Mouse (Mus musculus) lung, postnatal 0 days (tissue): ENCODE measurements at regions not wholly inside any gene's neighbourhood (a gene's known extent, or its start where the extent isn't known, plus 50 kb on each side); places are given as distances from the start of the nearest gene placed in this dataset.
A peak's percentile ranks its signal among the peaks of the same experiment; 100 is the strongest.

ENCODE experiments used
- CTCF ChIP-seq: IDR thresholded peaks from 2 replicates; pipeline ENCODE4 v1.5.1; 2016; ENCODE audit warnings: antibody characterized with exemption, mild to moderate bottlenecking
- EP300 ChIP-seq: IDR thresholded peaks from 2 replicates; pipeline ENCODE4 v1.6.1; 2016; ENCODE audit warnings: antibody characterized with exemption, mild to moderate bottlenecking, control low read depth

DNA sequence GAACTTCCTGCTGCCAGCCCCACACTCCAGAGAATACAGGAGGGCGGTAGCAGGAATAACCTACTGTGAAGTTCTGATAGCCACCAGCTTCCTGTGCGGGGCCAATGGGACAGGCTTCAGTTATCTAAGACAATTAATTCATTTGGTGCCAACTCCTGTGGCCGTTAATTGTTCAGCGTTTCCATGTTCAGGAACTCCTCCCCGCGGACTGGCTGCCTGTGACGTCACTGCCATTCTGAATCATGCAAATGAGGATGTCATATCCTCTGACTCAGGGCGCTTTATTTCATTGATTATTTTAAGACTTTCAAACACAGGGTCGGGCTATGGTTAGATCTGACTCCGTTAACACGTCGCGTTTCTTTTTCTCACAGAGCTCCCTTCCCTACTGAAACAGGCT lies 225.8 kb upstream of the N6amt1 start:
- TF ChIP-seq CTCF (no peak), EP300 (peak; percentile 97)
